Mouse (Mus musculus) spleen, embryonic (tissue): ENCODE results near the gene Uqcr11.

Experiments used
- CTCF ChIA-PET: fragments of 350-600 bp; sonication (Branson Sonifier 250); formaldehyde crosslinking; loops from one replicate; lab custom pipeline; 2022; lab: Charles Lee

Uqcr11 gene

DNA sequence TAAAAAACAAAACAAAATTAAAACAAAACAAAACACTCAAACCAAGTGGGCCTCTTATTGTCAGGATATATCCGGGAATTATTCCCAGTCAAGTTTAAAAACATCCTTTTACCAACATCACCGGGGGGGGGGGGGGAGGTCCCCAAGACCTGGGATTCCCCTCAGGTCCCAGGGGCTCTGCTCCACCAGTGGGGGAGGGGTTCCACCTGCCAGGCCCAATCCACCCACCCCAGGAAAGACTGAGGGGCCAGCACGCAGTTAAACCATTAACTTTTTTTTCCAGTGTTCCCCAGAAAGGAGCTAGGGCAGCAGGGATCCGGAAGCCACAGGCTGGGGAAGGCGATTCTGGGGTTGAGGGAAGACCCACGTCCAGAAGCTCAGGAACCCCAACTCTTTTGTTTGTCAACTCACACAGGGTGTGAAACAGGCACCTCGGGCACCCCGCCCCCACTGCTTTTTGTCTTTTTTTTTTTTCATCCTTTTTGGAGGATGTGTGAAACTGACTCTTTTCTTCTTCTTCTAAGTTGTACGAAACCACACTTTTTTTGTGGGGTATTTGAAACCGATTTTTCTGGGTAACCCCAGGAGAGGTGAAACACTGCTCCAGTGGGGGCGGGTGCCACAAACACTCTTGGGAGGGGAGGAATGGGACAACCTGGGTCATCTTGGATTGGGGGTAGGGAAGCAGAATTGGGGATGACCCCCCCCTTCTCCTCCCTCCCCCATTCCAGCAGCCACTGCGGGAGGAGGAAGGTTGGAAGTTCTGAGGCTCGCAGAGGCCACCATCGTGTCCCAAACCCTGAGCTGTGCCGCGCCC is 25.1 kb upstream of the Uqcr11 start:
- CTCF ChIA-PET = interaction anchor here (0.6 to 1.1 kb wide), 4 partner anchors 27 to 249 kb away, joined by 3 to 6 read pairs (median 4); no protein-coding TSS in a partner anchor

DNA sequence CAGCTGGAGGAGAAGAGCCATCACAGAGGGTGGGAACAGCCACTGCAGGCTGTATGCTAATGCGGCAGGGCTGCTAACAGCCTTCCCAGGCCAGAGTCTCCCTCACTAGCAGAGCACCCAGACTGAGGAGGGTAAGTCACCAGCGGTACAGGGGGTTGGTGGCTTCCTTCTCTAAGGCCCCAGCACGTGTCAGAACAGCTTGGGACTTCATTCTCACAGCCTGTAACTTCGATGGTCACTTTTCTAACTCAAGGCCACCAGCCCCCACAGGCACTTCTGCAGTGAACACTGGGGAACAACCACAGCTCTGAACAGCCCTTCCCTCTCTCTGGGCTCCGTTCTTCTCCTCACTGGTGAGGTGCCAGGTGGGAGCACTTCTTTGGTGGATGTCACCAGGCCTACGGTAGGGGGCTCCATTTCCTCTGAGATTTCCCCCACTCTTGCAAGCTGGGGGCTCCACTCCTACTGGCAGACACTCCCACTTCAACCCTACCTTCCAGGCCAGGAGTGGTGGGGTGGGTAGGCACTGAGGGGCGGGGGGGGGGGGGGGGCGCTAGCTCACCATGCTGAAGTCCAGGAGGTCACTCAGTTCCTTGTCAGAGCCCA is 23.8 kb upstream of the Uqcr11 start:
- CTCF ChIA-PET = interaction anchor here (0.6 to 1.1 kb wide), 3 partner anchors 79 to 579 kb away, joined by 3 to 11 read pairs (median 4); no protein-coding TSS in a partner anchor

DNA sequence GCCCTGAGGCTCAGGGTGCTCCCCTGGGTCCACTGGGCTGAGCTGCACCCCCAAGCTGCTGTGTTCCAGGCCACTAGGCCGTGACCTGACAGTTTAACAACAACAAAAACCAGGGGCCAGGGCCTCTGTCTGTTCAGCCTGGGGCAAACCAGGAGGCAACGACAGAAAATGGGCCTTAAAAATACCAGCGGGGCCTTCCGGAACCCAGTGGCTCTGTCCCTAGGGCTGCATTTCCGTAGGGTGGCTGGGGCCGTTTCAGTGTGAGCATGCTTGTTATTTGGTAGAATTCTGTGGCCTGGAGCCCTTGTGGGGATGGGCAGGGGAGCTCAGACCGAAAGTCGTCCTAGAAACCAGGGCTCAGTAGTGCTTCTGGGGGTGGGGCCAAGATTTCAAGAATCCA is 23.2 kb upstream of the Uqcr11 start:
- CTCF ChIA-PET = no interaction called here

DNA sequence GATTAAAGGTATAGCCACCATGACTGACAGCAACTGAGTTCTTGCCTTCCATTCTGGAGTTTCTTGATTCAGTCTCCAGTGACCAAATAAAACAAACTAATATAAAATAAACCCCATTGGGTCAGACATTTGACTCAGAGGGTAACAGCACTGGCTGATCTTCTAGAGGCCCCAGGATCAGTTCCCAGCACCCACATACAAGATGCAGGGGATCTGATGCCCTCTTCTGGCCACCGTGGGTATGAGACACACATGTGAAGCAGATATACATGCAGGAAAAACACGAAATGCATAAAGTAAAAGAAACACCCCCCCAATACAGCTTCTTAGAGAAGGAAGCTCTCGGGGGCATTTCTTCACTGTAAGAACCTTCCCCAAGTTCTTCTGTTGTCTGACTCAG is 18.4 kb upstream of the Uqcr11 start:
- CTCF ChIA-PET = no interaction called here

DNA sequence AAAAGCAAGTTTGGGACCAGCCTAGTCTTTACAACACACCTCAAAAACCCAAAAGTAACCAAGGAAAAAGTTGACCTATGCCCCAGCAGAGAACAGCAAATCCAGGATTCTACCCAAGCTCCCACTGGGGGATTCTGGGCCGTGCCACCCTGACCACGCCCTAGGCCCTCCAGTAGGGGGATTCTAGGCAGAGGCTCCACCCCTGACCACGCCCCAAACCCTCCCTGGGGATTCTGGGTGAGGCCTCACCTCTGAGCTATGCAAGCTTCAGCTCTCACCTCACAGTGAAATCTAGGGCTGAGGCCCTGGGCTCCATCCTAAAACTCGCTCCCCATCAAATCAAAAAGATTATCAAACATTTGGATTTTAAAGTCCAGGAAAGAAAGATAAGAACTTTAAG is 16.9 kb upstream of the Uqcr11 start:
- CTCF ChIA-PET = interaction anchor here (0.5 kb wide), 1 partner anchor 13 kb away, joined by 5 read pairs; no protein-coding TSS in a partner anchor

DNA sequence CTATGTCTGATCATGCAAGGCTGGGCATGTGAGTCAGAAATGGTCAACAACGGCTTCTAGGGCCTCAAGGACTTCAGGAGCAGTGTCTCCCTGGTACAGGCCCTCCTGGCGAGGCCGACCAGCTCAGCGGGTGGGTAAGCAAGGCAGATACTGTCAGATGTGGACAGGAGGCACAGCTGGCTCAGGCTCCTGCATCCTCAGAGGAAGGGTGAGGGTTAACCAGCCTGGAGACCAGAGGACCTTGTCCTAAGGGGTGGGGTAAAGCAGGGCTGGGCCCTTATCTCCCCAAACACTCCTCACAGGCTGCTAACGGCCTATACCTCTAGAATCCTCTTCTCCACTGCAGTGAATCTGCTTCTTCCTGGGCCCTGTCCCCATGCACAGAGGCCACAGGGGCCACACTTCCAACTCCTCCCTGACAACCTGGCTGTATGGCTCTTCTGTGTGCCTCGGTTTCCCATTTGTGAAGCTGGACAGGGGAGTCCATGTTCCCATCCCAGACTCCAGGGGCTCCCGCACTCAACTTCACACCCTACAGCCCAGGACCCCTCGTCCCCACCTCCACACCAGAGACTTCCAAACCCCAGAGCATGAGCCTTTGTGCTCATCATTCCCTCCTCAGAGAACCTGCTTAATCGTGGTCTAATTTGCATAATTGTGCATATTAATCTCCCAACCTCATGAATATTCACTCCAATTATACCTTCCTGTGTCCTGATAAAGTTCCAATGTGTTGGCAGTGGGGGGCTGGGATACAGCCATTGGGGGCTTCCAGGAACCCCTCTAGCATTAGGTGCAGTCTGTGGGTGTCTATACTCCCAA is 15.2 kb upstream of the Uqcr11 start:
- CTCF ChIA-PET = no interaction called here

DNA sequence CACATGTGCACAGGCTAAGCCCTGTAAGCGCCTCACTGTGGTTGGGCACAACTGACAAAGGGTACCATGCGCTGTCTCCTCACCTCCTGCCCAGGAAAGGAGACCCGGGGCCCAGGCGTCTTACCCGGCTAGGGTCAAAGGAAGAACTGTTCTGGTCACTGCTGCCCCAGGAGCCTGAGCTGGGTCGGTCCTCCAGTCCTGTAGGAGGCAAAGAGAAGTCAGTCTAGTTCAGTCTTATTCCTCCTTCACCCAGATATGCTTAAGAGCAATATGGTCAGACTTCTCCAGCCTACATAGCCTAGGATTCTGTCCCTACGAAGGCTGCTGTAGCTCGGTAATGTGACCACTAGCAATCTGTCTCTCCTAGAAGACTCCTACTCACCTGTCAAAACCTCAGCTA is 14.6 kb upstream of the Uqcr11 start:
- CTCF ChIA-PET = no interaction called here

DNA sequence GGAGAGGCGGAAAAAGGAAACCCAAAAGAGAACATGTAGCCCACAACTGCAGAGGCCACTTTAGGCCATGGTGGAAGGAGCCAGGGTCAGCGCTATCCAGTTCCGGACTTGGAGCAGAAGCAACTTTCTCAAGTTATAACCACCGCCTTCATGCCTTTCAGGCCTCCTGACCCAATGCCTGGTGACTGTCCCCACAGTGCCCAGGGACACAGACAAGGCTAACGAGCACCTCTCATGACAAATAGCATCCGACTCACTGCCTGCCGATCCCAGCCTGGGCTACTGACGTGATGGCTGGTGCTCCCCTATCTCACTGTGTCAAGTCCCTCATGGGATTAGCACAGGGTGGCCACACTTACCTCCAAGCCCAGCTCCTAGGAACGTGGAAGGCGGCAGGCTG is 14.1 kb upstream of the Uqcr11 start:
- CTCF ChIA-PET = no interaction called here

DNA sequence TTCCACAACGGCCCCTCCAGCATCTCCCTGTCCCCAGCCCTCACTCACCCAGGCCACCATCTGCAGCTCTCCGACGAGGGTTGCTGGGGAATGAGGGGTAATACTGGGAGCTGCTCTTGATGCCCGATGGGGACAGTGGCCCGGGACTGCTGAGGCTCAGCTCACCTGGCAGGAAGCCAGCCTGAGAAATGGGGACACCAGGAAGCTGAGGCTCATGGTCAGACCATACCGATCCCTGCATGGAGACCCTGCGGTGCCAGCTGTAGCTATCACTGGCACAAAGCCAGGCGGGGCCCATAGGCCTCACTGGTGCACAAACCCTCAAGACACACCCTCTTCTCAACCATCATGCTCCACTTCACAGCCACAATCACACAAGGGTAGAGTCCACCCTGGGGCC is 12.8 kb upstream of the Uqcr11 start:
- CTCF ChIA-PET = no interaction called here

DNA sequence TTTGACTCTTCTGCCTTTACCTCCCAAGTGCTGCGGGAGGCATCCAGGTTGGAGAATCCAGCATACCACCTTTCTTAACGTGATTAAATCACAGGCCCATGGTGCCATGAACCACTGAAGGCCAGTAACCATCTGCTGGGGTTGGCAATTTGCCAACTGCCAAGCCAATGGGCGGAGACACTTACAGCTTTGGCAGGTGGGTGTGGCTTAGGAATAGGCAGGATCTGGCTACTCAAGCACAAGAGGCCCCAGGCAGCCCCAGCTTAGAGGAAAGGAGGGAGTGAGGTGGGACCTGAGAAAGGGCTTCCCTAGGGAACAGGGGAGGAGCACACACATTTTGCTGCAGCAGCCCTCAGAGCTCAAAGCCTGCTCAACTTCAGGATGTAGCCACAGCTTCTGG is 11.7 kb upstream of the Uqcr11 start:
- CTCF ChIA-PET = no interaction called here

DNA sequence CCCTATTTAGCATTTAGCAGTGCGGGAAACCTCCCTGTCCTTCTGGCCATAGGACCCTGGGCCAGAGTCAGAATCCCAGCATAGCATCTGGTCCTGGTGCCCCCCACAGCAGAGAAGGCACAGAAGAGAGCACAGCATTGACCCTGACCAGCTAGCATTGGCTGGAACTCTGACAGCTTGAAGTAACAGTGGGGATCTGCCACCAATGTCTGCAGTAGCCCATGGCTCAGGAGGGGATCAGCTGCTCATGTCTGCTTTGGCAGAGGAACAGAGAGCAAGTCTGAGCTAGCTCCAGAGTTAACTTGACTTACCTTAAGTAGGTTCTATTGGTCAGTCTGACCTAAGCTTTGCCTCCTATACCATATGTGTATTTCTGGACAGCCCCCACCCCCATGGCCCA is 11.2 kb upstream of the Uqcr11 start:
- CTCF ChIA-PET = no interaction called here

DNA sequence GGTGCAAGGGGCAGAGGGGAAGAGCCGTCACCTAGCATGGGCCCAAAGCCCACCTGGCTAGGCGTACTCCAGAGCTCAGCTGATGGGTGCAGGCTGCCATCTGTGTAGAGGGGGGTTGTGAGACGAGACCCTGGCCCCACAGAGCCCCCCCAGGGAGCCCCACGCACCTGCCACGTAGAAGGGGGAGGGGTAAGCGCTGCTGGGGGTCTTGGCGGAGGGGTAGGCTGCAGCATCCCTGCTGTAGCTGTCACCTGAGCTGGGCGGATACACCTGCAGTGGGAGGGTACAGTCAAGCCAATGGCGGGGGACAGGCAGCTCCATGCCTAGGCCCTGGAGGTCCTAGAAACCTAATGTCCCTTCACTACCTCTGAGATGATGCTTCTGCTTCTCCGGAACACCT is 10.7 kb upstream of the Uqcr11 start:
- CTCF ChIA-PET = no interaction called here

DNA sequence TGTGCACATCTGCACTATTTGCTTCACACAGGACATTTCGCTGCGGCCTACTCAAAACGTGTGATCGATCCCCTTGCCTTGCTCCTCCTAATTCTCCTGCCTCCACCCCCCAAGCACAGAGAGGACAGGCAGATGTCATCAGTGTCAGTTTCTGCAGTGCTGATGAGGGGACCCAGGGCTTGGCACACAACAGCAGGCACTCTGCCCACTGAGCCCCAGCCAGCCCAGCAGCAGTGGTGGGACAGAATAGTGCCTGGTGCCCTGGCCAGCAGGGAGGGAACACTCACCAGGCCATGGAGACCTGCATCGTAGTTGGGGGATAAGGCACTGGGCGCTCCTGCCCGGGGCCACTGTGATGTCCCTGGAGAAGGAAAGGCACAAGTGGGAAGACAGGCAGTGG is 8.9 kb upstream of the Uqcr11 start:
- CTCF ChIA-PET = no interaction called here

DNA sequence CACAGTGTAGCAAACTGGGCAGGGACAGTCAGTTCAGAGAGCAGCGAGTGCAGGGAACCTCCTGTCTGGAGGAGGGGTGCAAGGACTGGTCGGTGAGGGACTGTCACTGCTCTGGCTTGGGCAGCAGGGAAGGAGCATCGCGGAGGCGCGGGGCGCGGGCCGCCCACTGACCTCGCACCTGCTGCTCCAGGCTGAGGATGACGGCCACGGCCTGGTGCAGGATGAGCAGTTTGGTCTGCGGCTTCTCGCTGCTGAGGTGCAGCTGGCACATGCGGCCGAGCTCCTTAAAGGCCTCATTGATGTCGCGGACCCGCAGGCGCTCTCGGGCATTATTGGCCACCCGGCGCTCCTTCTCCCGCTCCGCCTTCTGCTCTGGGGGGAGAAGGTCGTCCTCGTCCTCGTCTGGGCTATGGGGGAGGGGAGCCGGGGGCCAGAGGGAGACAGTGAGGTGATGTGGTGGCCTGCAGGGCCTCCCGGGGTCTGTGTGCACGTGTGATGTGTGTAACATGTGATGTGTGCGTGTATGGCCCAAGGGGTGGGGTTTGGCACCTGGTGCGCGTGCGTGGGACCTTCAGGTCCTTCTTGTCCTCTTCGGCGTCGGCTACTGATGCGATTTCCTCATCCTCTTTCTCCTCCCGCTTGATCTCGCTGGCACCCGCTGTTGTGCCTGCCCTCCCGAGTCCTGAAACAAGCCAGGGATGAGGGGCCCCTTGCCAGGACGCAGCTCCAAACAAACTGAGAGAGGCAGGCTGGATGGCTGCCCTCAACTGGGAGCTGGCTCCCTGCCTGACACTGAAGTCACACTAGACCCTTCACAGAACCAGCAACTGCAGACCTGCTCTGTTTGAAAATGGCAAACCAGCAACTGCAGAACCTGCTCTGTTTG is 6.3 kb upstream of the Uqcr11 start:
- CTCF ChIA-PET = no interaction called here

DNA sequence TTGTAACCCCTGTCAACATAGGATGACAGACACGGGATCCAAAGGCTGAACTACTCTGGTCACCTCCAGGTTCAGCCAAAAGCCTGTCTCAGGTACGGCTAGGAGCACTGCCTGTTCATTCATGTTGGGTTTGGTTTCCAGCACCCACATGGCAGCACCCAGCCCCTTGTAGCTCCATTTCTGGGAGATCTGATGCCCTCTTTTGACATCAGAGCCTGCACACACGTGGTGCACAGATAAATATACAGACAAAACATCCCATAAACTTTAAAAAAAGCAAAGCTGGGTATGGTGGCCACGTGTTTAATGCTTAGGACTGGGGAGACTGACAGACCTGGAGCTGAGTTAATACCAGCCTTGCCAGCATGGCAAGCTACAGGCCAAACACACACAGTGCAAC is 1.3 kb upstream of the Uqcr11 start:
- CTCF ChIA-PET = no interaction called here

DNA sequence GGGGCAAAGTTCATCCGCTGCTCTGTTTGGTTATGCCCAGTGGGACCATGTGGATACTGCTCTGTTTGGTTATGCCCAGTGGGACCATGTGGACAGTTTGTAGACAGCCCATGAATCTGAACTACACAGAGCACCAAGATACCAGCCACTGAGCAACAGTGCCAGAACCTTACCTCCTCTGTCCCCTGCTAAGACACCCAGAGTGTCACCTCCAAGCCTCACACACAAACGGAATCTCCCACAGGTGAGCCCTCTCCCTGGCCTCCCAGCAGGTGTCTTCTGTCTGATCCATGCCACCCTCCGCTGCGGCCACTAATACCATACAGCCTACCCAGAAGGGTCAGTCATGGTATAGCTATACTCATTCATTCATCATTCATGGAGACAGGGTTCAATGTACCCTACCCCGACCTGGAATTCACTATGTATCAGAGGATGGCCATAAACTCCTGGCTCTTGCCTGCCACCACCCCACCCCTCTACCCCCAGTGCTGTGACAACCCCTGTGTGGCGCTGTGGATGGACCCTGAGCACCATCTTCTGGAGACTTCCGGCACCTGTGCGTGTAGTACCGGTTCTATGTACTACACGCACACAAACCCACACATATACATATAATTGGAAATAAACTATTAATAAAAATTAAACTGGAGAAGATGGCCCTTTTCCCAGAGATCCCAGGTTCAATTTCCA is 1.0 kb downstream of the Uqcr11 start:
- CTCF ChIA-PET = interaction anchor here (0.6 kb wide), 1 partner anchor 26 kb away, joined by 6 read pairs; no protein-coding TSS in a partner anchor

DNA sequence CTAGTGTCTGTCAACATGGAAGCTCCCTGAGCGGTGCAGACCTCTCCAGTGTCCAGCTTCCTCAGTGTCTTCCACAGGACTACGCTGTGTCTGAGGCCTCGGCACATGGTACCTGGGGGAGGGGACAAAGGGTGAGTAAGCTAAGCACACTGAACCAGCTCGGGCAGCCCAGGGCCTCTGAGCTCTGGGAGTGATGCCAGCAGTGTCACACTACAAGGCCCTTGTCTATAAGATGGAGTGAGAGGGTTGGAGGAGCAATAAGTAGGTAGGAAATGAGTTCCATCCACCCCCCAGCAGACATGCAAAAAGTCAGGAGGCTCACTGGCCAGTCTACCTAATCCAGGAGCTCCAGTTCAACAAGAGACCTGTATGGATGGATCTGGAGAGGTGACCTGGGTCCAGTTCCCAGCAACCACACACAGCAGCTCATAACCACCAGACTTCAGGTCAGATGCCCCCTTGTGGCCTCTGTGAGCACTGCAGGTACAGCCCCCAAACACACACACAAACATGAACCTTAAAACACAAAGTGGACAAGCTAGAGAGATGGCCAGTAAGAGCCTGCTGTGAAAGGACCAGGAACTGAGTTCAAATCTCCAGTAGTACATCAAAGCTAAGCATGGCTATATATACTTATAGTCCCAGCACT is 3.5 kb downstream of the Uqcr11 start:
- CTCF ChIA-PET = interaction anchor here (1.1 kb wide), 1 partner anchor 60 kb away, joined by 3 read pairs; no protein-coding TSS in a partner anchor

DNA sequence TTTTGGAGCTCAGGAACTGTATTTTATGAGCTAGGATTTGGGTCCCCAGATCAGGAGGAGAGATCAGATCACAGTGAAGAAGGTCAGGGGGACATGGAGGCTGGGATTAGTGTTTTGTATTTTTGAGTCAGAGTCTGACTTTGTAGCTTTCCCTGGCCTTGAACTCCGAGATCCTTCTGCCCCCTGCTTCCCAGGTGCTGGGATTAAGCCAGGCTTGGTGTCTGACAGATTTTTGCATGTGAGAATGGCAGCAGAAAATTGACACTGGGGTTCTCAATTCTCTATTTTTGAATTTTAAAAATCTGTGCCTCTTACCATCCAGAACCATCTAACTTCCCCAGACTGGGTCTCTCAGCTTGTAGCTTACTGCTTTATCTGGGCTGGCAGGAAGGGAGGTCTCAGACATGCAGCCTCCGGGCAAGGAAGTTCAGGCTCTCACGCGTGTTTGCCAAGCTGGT is 5.9 kb downstream of the Uqcr11 start:
- CTCF ChIA-PET = no interaction called here

DNA sequence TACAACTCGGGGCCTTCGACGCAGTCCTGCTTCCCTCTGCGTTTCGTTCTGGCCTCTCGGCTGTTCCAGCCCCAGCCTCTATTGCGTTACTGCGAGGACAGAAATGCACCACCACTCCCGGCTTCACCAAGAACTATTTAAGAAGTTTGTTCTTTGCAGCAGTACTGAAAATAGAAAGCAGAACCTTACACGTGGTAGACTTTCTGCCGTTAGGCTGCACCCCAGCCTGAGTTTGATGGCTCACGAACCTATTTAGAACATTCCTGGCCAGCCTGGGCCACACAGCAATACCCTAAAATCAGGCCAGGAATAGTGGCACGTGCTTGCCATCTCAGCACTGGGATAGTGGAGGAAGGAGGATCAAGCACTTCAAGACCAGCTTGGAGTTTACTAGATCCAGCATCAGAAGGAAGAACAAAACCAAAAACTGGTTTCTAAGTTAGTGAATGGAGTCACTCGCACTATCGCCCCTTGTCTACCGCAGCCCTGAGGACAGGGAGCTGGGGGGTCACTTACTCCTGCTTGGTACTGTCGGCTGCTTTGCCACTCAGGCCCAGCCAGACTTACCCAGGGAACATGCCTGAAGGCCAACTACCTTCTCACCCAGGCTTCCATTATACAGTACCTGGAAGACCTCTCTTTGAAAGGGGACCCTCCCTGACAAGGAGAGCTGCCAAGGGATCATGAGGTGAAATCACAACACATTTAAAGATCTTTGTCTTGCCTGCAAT is 6.5 kb downstream of the Uqcr11 start:
- CTCF ChIA-PET = no interaction called here
